Mouse (Mus musculus): Measurements from ENCODE around the gene Perp.

Gene Perp

DNA sequence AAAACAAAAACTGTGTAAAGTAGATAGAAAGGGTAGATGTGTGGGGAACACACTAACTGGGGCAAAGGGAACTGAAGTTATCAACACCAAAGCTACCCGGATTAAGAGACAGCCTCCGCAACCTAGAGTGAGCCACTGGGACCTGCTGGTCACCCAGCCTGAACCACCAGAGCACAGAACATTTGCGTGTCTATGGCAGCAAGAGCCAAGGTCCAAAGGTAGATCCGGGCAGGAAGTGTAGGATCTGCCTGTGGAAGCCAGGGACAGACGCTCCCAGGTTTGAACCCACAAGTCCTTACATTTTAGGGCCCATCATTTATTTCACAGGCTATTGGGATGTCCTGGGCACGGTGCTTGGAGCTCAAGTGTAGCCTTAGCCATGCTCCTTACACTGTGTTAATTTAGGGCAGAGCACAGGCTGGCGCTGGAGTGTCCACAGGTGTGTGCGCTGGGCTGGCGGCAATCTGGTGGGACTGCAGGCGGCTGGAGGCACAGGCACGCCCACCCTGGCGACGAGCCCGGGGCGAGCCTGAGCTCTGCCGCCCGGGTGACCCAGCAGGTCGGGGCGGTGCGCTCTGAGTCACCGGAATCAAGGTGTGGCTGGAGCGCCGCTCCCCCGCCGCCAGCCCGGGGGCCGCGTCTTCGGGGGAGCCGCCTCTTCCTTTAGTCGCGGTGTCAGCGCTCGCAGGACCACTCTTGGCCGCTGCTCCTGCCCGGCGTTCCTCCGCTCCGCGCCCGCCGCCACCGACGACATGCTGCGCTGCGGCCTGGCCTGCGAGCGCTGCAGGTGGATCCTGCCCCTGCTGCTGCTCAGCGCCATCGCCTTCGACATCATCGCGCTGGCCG lies at the start of gene Perp:
Gene Perp, plus strand, starts transcription at position 580 of the 846 bp plus-strand sequence.
- DNase-seq, result peak; percentile 80

DNA sequence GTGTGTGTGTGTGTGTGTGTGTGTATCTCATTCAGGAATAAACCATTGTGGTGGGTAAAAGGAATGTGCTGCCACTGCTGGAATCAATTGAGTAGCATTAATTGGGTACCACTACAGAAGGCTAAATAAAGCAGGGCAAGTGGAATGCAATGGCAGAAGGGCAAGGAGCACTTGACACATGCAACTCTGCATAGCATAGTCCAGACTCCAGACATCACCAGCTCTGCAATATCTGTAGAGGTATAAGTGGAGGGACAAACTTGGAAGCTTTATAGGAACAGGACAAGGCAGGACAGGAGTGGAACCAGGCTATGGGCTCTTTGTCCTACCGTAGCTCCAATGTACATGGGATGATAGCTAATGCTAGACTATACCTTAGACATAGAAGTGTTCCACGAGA lies 33.1 kb upstream of the Perp start:
- no peak for DNase-seq

DNA sequence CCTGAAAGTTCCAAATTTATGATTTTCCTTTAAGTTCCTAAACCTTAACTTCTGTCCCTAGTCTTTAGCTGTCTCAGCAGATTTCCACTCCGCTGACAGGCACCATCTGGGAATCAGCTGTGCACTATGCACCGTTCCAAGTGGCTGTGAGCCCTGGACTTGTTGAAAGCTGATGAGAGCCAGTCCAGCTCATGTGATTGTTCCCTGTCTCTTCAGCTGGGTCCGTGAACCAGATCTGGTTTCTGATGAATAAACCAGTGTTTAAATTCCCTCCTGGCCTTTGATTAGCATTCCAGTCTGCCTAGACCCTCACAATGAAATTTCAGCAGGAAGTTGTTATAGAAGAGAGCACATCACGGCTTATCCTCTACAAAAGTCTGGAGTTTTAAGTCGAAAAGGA lies 28.3 kb upstream of the Perp start:
- peak; percentile 14 for DNase-seq

DNA sequence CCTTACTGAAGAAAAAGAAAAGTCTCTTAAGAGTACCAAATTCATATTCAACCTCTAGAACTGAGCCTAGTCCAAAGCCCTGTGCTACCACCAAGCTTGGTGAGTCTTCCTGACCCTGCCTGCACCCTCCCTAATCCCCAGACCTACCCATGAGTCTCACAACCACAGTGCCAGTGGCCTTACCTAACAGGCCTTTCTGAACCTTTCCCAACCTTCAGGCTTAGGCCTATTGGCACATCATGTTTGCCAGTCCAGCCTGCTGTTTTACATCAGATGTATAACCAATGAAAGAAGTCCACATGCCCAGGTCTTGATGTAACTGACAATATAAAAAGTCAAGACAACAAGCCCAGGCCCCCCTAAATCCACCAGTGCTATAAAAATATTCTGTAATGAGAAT lies 19.7 kb upstream of the Perp start:
- no peak for DNase-seq

DNA sequence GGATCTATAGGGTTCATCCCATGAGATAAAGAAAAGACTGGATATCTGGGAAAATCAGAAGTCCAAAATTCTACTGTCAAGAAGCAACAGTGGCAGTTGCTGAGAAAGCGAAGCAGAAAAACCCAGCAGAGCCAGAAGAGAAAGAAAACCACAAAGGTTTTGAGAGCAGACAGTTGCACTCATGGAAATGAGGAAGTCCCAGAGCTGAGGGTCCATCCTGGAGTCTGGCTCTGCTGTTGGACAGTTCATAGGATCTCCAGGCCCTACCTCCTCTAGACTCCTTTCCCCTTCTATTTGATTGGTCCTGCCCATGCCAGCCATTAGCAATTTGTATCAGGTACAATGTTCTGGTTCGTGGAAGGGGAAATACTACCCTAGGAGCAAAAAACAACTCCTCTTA lies 18.7 kb upstream of the Perp start:
- DNase-seq, result no peak

DNA sequence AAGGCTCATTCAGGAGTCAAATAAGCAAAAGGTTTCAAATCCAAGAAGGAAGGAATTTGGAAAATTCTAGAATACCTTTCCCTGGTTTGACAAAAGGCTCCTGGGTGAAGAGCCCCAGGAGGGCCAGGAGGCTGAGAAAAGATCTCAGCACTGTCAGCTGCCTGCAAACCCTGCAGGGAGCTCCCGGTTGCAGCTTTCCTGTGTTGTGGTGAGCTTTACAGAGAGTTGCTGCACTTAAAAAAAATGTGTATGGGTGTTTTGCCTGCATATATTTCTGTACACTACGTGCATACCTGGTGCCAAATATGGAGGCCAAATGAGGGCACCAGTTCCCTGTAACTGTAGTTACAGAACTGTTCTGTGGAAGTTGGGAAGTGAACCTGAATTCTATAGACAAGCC lies 16.9 kb upstream of the Perp start:
- DNase-seq, result no peak

DNA sequence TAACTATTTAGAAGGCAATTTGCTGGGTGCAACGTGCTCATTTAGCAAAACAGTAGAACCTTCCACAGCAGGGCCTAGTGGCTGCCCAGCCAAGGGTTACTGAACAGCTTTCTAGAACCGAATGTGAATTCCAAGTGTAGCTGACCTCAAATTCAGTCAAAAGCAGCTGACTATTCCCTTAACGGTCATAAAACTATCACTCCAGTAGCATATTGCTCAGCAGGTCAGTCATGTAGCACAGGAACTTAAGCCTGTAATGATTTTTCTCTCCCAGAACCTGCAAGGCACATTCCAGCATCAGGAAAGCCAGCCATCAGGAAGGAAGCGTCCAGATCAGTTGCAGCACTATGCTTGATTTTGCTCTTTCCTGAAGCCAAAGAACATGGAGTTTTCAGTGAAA lies 14.5 kb upstream of the Perp start:
- no peak for DNase-seq

DNA sequence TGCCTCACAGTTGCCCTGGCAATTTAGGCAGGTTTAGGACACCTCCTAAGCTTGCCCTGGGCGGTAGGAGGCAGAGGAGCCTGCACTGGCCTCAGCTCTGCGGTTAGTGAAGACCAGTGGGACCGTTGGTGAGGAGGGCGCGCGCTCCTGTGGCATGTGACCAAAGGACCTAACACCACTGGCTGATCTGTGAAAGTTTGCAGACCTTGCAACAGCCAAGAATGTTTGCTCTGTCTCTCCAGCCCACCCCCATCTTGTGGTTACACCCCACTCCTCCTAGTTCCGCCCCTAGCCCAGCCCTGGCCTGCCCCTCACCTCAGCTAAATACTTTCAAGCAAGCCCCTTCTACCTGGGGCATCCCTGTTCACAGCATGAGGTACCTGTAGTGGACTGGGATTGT lies 13.0 kb upstream of the Perp start:
- DNase-seq, result no peak

DNA sequence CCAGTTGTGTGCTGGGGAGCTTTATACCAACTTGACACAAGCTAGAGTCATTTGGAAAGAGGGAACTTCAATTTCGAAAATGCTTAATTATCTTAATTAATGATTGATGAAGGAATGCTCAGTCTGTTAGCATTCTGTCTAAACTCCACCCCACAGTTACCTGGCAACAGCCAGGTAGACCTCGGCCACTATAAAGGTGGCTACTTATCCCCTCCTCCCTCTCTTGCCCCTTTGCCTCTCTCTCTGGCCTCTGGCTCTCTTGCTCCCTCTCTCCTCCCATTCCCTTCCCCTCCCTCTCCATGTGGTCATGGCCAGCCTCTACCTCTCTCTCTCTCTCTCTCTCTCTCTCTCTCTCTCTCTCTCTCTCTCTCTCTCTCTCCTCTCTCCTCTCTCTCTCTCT lies 10.4 kb upstream of the Perp start:
- peak; percentile 49 for DNase-seq

DNA sequence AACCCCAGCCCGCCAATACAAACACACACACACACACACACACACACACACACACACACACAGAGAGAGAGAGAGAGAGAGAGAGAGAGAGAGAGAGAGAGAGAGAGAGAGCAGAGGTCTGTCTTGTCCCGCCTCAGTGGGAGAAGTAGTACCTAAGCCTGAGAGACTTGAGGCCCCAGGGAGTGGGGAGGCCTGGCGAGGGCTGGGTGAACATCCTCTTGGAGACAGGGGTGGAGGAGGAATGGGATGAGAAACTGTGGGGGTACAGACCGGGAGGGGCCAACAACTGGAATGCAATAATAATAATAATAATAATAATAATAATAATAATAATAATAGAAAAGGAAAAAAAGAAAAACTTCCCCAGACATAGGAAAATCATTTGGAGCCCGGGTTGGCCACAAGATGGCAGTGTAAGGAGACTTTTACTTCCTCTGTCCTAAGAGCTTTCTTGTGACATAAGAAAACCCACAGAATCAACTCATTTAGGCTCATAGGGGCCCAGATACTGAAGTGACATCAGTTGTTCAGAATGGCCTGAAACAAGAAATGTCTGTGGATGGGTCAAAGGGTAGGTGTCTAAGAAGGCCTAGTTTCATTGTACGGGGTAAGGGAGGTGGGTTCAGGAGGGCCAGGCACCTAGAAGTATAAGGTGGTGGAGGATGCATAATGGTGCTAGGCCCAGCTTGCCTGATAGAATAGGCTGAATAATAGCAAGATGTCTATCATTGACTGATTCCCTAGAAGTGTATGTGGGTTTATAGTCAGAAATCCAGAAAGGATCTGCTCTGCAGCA lies 8.9 kb upstream of the Perp start:
- DNase-seq, result peak; percentile 34

DNA sequence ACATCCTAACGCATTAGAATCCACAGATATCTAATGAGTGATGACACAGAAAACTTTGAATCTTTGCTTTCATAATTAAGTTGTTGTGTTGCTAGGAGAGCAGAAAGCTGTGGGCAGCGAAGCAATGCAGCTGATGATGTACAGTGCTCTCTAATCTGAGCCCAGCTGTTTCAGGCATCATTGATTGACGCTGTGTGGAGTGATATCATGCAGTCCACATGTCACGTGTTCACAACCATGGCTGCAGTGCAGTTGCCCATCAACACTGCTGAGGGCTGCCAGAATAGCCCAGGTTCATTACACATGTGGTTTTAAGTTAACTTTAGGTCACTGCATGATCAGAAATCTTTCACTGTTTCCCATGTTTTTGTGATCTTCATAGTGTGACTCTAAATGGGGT lies 5.3 kb upstream of the Perp start:
- DNase-seq, result no peak

DNA sequence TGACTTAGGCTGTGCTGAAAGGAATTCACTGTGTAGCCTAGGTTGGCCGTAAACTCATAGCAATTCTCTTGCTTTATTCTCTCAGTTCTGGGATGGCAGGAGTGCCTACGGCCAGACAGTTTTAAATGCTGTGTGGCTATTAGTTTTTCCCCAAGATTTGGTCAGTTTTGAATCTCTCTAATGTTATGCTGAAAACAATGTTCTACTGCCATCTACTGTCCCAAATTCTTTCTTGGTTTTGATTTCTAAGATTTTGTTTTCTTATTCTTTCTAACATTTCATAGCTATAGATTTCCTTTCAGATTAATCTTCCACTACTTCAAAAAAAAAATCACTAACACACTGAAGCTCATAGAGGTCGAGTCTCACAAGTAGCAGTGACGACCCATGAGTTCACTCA lies 4.1 kb upstream of the Perp start:
- no peak for DNase-seq

DNA sequence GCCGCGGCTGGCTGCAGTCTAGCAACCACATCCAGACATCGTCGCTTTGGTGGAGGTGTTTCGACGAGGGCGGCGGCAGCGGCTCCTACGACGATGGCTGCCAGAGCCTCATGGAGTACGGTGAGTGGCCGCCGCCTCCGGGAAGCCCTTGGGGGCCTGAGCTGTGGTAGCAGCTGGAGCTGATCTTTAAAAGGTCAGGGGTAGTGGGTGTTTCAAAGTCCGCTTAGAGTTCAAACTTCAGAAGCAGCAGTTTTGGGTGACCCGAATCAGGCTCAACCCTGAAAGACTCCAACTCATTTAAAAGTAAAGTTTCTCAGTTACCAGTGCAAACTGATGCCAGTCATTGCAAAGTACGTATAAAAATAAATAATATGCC lies 455 bp downstream of the Perp start:
- DNase-seq, result peak; percentile 59

DNA sequence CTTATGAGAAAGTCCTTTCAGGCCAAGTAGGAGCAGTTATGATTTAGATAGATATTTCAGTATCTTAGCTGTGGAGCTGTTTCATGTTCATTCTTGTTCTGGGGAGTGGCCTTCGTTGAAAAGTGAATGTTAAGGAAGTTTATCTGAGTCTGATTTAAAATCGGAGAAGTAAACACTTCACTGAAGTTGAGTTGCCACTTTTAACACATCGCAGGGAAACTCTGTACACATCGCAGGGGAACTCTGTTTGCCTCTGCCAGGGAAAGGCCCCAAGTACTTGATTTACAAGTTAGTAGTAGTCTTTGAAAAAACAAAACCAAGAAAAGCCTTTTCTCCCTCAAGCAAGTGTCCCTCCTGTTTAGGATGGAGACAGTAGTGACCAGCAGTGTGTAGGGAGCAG lies 891 bp downstream of the Perp start:
- no peak for DNase-seq

DNA sequence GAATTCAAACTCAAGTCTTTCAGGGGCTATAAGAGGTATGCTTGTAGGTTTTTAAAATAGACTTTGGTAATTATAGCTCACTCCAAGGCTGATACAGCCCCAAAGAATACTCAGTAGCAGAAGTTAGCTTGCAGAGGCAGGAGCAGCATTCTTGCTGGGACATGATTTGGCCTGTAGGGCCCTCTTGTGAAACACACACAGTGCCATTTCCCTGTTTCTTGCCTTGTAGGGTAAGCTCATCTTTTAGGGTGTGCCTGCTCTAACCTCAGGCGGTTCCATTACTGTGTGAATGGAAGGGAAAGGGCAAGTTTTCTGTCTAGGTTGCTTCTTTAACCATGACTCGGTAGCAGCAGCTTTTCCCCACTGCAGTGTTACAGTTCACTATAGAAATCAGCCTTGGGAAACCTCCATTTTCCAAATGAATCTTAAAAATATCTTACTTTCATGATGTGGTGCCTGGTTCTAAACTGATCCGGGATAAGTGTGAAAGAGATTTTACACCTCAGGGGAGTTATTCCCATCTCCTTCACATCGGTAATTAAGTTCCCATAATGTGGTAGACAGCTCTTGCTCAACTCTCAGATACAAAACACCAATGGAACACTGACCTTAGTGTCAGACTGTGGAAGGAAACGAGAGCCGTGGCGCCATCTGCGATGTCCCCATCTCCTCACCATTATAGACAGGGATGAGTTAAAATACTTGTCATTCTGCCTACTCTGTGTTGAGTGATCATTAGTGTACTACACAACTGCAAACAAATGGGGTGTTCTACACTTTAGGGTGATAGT lies 1.8 kb downstream of the Perp start:
- no peak for DNase-seq

DNA sequence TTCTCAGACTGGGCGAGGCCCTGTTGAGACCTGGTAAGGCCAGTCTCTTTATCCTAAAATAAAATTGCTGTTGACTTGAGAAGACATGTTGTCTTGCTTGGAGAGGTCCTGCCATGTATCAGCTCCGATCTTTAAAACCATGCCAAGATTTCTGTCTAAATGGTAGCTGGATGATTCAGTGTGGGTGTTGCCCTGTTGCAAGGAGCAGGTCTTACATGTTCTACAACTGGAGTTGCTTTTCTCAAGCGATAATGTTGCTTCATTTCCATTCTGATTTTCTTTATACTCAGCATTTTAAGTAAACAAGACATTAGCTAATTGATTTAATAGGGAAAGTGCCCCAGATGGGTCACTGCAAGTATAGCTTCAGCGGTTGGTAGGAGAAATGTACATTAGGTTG lies 5.4 kb downstream of the Perp start:
- no peak for DNase-seq

DNA sequence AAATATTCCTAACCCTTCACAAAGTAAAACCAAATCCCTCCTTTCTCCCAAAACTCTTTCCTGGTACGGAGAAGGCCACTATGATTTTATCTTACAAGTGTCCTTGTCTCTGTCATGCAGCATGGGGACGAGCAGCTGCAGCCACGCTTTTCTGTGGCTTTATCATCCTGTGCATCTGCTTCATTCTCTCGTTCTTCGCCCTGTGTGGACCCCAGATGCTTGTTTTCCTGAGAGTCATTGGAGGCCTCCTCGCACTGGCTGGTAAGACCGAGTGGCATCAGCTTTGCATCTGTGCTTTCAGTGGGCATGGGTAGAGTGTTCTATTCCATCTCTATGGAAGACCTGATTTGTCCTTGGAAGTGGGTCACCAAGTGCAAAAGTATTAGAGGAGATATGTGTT lies 8.6 kb downstream of the Perp start:
- no peak for DNase-seq

DNA sequence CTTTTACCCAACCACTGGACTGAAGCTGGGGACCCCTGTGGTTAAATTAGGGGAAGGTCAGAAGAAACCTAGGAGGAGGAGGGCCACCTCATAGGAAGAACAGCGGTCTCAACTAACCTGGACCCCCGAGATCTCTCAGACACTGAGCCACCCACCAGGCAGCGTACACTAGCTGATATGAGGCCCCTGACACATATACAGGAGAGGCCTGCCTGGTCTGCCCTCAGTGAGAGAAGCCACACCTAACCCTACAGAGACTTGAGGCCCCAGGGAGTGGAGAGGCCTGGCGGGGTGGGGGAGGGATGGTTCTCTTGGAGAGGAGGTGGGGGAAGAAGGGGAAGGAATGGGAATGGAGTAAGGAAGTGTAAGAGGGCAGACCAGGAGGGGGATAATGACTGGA lies 12.4 kb downstream of the Perp start:
- DNase-seq, result no peak

DNA sequence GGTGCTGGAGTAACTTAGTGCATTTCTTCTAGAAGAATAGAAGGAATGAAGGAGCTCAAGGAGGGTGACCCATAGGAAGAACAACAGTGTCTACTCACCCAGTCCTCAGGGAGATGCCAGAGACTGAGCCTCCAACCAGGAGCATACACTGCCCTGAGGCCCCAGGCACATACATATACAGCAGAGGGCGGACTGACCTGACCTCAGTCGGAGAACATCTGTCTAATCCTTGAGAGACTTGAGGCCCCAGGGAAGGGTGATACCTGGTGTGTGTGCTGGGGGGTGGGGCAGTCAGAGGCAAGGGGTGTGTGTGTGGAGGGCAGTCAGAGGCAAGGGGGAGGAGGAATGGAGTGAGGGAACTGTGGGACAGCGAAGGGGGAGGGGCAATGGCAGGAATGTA lies 14.8 kb downstream of the Perp start:
- no peak for DNase-seq

DNA sequence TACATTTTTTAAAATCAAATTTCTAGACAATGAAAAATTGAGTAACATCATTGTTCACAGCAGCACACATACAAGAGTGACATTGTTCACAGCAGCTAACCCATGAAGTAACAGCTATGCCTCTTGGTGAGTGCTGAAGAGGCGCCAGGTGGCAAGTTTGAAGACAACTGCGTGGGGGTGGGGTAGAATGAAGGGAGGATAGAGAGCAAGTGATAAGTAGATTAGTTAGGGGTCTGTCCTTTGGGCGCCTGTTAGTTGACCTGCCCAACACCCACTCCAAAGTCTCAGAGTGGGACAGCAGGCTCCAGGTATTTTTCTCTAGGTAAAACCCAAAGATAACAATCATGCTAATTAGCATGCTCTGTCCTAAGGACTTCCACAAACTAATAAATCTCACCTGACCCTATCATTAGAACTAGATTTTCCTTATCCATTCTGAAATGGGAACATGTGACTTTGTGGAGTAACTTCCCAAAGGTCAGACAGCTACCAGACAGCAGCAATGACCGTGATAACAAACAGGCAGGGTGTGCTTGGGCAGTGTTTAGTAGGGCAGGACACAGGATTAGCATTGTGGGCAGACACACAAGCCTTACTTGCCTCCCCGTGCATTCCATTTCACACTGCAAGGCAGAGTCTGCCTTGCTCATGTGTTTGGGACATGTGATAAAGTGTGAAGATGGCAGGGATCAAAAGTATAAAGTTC lies 15.5 kb downstream of the Perp start:
- no peak for DNase-seq

DNA sequence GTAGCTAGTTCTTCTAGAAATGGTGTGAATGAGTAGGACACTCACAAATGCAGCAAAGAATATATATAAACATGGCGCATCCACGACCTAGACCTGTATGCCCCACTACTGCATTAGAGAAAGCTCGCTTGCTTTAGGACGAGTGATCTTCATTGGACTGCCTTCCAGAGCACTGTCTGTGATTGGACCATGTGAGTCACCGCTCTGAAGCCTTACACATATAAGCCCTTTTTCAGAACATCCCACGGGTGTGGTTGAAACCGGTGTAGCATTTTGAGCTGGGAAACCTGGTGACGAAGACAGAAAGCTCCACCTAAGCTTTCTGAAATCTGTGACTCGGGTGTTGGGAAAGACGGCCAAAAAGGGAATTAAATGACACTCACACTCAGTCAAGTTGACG lies 16.0 kb downstream of the Perp start:
- DNase-seq, result no peak

DNA sequence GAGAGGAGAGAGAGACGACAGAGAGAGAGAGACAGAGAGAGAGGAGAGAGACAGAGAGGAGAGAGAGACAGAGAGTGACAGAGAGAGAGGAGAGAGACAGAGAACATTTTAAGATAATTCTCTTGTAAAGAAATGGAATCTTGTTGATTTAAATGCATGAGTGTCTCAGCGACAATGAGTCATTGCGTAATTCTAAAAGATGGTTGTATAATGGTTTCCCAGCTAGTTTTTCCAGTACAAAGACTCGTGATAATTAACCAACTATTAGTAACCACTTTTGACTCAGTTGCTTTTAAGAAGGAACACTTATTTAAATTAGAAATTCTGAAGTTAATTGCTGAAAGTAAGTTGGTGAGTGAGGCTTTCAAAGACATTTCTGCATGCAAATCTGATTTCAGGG lies 16.6 kb downstream of the Perp start:
- no peak for DNase-seq

DNA sequence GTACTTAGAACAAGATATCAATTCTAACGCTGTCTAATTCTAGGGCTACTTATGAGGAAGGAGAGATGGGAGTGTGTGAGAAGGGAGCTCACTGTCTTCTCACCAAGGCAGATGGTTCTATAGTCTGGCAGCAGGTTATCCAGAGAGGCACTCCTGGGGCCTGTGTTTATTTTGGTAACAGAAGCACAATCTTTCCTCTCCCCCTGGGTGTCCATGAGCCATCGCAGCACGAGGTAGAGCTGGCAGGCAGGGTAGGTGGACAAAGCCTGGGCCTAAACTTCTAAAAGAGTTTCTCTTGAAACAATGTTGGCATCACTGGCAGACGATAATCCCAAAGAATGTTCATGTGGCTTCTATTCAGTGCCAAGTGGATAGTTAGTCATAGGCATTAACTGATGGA lies 18.5 kb downstream of the Perp start:
- no peak for DNase-seq

Measured in kidney, adult 9 months (tissue).